Mouse (Mus musculus): ENCODE measurements at regions not wholly inside any gene's neighbourhood (a gene's known extent, or its start where the extent isn't known, plus 50 kb on each side); places are given as distances from the start of the nearest gene placed in this dataset.

DNA sequence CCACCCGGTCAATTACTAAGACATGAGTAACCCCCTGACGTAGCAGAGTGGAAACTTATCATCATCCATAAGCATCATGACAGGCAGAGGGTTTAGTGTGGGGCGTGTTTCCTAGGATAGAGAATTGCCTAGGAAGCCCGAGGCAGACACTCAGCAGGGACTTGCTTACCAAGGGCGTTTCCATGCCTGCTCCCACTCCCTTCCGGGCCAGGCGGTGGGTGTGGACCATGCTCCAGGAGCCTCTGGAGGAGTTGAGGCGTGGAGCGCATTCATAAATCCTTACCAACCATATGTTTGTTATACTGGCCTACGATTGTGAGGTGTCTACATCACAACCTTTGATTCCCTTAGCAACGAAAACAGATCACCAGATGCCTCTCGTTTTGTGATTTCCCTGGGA is 368.2 kb downstream of the Etnk1 start:
- no peak for DNase-seq (ENCODE audit: low spot score in 2 of 2)

DNA sequence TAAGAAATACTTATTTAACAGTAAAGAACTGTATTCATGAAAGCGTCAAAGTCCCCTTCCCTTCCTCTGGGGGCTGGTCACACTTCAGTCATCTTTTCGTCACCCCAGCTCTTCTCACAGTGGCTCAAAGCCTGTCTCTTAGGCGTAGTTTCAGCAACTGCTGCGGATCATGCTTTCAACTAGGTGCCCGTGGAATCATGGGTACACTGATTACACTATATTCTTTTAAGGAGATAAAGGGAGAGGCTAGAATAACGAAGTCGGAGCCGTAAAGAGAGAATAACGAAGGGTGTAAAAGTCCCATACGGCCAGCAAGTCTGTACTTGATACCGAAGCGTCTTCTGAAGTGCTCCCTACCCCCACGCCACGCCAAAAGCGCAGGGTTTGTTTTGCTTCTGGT is 368.7 kb downstream of the Etnk1 start:
- DNase-seq (ENCODE audit: low spot score in 2 of 2): no peak

DNA sequence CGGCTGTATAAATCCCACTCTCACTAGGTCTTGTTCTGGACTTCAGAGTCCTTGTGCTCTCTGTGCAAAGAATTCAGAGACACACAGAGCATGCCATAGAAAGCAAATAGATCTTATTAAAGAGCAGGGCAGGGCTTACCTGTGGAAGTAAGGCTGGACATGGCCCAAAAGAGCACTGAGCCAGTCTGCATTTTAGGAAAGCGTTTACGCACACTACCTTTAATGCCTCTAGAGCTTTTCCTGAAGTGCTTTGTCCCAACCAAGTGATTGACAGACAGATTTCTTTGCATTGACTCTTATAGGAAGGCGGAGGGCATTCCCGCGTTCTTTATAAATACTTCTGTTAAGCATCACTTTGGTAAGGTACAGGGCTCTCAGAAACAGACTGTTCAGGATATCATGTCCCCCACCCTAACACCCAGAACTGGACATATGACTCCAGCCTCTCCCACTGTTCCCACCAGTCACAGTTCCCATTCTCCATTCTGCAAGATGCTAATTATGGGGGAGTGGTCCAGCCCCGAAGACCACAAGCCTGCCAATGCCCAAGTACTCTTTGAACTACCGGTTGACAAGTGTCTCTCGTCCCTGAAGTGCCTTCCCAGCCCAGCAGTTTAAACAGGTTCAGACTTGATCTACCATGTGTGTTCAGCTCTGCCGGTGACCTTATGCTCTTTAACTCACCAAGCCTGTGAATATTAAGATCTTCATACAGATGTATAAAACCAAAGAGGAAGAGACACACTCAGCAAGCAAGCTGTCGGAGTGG is 369.7 kb downstream of the Etnk1 start:
- DNase-seq (ENCODE audit: low spot score in 2 of 2): no peak

DNA sequence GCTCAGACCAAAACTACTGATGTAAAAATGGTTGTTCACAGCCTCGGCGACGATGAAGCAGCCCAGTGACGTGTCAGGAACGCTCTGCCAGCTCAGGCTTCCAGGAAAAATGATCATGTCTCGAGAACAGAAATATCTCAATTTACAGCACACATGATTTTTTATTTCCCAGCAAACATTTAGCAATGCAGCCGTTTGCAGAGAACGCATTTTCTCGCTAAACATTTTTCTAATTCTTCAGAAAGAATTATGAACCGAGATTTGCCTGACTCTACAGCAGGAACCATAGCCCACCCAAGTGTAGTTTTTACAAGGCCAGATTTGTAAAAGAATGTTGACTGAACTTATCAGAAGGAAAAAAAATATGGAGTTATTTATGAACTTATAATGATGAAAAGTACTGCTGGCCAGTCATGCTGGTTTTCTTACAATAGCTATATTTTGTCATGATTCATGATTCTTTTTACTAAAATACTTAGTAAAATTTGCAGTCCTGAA is 380.4 kb downstream of the Etnk1 start:
- DNase-seq (ENCODE audit: low spot score in 2 of 2): no peak

DNA sequence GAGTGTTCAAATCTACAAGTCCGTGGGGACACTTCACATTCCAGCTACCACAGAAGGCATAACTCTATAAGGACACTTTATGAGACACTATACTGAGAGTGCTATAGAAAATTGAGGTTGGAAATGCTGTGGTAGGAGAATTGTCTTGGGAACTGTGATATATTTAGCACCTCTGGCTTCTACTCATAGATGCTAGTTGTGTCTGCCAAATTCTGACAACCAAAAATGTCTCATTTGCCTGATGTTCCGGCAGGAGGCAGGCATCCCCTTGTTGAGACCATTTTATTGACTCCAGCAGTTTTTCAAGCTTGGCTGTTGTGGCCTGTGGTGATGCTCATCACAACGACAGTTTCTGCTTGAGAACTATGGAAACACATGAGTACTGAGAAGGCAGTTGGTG is 387.9 kb downstream of the Etnk1 start:
- no peak for DNase-seq (ENCODE audit: low spot score in 2 of 2)

DNA sequence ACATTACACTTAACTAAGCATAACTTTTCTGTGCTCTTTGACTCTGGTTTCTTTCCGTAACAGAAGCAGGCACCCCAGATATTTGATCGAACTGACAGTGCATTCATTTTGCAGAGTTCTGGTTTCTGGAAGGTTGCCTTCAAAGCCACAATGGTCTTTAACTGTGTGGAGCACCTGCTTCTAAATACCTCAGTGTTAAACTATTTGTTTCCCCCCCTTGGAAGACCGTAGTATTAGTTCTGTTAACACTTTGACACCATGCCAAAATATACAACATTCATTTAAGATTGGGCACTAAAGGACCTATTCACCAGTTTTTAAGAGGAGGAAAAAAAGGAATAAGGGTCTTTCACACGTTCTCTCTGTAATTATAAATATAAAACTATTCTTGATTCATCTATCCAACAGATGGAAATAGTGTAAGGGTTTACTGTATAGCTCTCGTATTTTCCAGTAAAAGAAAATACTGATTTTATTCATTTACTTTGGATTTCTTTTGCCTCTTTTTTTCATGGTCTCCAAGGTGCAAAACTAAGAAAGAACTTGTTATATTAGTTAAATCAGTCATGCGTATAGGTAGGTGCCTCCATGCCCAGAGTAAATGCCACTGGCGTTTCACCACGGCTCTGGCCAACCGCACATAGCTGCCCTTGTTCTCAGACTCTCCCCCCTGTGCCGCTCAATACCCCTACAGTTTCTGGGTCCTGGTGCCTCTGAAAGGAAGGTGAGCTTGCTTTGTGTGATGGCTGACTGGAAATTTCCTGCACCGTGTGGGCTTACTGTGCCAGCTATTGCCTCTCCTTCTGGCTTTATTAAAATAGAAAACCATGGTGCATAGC is 391.2 kb downstream of the Etnk1 start:
- DNase-seq (ENCODE audit: low spot score in 2 of 2): no peak

DNA sequence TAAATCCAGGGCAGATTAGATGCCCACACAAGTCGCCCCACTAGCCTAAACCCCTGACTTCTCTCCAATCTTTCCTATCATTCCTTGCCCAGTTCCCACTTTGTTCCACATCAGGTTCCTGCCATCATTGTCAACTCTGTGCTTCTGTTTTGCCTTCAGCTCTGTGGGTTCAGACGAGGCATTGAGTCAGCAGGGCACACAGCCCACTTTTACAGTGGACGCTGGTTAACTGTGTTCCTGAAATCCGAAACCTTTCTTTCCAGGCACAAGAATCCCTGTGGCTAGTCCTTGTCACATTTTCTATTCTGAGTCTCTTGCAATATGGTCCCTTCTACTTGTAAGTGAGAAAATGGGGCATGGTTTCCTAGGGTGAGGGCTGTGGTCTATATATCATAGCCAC is 392.3 kb downstream of the Etnk1 start:
- no peak for DNase-seq (ENCODE audit: low spot score in 2 of 2)

DNA sequence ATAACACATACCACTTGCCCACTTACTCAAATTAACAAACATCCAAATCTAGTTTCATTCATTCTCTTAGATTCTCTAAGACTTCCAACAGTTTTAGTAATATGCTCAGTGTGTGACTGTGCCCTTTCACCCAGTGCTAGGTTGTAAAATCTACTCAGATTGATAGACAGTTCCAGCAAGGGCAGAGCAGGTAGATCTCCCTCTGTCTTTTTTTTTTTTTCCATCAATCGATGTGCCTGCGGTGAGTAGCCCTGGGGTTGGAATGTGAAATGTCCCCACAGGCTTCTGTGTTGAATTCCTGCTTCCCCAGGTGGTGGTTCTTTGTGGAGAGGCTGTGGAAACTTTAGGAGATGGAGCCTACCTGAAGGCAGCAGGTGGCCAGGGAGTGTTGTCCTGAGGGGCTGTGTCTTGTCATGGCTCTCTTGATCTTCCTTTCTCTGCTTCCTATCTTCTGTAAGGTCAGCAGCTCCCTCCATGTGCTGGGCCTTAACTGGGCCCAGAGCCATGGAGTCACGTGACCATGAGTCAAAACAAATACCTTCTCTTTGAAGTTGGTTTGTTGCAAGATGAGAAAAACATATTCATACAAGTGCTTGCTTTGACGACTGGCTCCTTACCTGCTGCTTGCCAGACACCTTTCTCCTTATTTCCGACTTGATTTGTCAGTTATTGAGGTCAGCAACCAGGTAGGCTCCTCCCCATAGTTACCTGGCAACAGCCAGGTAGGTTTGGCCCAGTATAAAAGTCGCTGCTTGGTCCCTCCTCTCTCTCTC is 394.5 kb downstream of the Etnk1 start:
- no peak for DNase-seq (ENCODE audit: low spot score in 2 of 2)

DNA sequence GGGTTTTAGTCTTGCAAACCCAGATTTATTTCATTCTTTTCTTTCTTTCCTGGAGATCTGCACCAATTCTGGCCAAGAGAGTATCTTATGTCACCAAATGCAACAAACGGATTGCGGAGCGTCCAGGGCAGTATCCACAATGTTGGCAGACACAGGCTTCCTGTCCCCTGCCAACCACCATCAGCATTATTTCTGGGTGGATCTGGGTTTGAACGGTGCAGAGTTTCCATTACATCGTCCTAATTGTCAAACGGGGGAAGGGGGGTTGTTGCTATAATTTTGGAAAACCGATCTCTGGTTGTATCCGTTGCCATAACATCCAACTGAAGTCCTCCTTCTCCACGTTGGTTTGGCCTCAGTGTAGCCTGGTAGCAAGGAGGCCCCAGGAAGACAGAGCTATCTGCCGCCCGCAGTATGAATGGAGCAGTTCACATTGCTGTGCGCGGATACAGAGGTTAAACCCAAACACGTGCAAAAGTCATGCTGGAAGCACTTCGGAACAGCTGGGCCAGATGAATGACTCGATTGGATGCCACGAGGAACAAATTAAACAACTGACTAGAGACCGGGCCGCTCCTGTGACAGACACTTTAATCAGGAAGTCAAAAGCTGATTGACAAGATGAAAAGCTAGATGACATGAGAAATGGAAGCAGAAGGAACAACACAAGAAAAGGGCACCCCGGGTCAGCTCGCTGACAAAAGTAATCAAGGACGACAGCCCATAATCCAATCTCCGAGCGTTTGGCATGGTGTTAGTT is 404.5 kb downstream of the Etnk1 start:
- no peak for DNase-seq (ENCODE audit: low spot score in 2 of 2)

DNA sequence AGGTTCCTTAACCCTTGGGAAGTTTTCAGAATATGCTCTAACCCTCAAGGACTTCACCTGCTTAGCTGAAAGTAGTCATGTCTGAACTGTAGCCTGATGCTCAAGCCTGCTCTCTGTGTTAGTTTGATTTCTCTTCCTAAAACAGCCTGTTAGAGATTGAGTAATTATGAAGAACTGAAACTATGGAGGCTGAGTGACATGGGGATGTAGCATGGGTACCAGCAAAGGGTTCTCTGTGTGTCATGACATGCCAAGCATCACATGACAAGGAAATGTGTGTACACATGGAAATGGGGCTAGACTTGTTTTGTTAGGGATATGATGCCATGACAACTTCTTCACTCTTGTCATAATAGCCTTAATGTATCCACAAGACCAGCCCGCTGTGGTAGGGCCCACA is 412.2 kb downstream of the Etnk1 start:
- DNase-seq (ENCODE audit: low spot score in 2 of 2): no peak

DNA sequence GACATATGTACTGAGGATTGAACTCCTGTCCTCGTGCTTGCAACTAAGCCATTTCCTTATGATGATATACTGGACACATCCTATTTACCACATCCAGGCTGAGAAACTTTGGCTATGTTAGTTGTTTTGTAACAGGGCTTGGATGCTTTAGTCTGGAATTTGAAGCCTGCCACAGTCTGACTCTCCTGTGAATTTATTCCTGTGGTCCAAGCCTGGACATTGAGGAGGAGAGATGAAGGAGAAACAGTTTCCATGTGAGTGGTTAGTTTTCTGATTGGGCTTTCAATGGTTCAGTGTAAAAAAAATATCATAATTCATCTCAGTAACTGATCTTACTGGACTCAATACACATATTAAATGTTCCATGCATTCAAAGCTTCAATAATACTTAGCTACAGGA is 422.6 kb downstream of the Etnk1 start:
- no peak for DNase-seq (ENCODE audit: low spot score in 2 of 2)

DNA sequence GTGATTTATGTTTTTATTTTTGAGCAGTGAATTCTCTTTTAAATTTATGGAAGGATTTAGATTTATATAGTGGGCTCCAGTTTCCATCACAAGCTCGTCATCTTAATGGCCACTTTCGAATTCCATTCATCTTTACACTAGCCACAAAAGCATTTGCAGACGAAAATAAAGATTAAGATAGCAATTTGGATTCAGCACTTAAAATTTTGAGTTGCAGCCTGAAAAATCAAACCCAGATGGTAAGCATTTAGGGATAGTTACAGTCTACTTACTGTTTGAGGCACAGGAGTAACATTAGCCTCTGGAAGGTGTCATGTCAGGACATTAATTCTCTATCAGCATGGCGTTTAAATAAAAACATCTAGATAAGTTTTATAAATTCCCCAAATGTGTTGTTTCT is 423.2 kb downstream of the Etnk1 start:
- DNase-seq (ENCODE audit: low spot score in 2 of 2): no peak

DNA sequence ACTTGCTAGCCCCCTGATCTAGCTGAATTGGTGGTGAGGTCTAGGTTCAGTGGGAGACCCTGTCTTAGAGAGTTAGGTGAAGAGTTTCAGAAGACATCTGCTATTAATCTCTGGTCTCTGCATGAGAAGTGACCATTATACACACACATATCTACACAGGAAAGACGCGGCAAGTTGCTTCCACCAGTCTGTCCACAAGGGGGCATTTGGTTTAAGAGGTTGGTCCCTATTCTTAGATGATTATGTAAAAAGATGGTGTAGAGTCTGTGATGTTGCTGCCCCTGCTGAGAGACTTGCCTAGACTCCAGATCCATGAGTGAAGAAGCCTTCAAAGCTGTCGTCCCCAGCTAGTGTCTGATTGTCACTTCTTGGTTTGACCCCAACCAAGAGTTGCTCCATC is 425.5 kb downstream of the Etnk1 start:
- no peak for DNase-seq (ENCODE audit: low spot score in 2 of 2)

DNA sequence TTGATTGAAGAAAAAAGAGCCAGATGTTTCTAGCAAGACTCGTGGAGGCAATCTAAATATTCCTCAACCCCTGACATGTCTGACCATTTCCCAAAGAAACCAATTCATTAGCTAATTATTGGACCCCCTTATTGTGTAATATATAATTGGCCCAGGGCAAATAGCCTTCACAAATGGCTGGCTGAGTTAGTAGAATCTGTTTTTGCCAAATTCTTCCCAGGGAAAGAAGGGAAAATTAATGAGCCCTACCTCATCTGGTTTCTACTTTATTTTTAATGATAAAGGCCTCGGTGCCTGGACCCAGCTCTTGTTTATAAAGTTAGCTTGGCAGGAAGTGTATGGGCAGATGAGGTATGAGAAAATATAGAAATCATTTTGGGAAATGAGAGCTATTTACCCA is 428.5 kb downstream of the Etnk1 start:
- DNase-seq (ENCODE audit: low spot score in 2 of 2): no peak

DNA sequence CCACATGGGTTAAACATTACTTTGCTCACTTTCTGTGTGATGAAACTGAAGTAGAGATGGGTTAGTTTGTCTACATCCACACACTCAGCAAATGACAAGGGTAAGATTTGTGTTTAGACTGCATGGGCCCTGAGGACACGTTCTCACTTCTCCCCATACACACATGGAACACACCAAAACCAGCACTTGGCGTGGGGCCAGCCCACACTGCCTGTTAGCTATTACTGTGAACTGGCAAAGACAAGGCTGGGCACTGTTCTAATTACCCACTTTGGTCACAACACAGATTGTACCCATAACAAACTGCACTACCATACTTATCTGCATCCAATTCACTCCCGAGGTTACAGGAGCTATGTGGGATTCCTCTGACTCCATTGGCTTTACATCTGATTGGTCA is 430.4 kb downstream of the Etnk1 start:
- DNase-seq (ENCODE audit: low spot score in 2 of 2): no peak

DNA sequence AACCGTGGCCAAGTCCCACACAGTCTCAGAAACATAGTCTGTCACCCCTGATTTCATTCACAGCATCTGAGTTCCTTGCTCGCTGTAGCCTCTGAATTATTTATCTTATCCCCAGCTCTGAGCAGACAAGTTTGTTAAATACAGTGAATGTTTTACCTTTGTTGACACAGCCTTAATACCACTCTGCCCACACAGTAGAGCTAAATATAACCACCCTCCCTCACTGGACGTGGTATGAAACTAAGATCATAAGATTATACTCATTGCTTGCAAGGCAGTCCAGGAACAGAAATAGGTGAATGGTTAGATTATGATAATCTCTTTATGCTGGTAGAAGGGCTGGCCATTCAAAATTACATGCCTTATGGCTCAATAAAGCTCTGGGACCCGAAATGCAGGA is 431.9 kb downstream of the Etnk1 start:
- DNase-seq (ENCODE audit: low spot score in 2 of 2): no peak

DNA sequence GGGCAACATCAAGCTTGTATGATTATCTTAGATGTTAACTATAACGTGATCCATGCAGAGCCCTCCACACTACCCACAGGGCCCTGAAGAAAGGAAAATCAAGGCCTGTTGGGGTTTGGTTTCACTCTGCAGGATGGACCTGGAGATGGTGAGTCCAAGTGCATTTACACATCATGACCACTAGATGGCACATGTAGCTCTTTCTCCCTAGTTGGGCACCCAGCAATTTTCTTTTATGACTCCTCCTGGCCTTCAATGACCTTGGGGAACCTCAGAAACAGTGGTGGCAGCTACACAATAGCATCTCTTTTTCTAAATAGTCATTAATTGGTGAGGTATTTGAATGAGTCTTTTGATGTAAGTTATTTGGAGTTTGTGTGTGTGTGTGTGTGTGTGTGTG is 442.1 kb downstream of the Etnk1 start:
- DNase-seq (ENCODE audit: low spot score in 2 of 2): peak in 1 of 2 experiments; percentile 9

DNA sequence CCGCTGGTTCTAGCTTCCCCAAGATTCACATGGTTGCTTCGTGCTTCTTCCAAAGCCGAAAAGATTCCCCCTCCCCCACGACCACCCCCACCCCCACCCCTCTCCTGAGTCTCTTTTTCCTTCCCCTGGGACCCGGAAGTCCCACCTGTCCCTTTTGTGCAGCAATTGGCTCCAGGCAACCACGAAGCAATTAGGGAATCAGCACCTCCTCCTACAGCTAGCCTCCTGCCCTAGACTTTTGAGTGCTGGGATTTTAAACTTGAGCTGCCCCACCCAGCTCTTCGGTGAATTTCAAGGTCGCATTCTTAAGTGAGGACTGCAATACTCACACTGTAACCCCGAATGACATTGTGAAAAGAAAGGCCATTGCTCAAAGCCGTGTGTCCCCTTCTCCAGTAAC is 445.9 kb downstream of the Etnk1 start:
- DNase-seq (ENCODE audit: low spot score in 2 of 2): no peak

DNA sequence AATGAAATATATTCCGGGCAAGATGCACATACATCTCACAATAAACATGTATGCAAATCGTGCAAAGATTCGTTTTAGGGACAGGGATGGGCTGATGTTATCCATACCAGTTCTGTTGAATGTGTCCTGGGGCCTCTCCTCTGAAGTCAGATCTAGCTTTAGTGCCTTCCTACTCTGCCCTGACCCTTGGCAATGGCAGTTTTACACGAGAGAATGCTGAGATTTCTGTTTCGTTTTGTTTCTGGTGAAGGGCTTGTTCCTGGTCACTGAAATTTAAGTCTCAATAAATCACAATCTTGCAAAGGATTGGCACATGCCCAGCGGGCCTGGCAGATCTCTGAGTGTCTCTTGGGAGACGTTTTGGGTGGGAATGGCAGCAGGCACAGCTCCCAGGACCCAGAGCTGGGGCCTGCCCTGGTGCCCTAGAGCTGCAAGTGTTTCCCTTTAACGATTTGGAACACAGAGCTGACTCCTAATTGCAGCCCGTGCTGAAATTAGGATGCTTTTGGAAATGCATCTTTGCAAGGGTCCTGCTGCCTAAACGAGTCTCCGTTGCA is 447.5 kb downstream of the Etnk1 start:
- DNase-seq (ENCODE audit: low spot score in 2 of 2): peak in 1 of 2 experiments; percentile 33

DNA sequence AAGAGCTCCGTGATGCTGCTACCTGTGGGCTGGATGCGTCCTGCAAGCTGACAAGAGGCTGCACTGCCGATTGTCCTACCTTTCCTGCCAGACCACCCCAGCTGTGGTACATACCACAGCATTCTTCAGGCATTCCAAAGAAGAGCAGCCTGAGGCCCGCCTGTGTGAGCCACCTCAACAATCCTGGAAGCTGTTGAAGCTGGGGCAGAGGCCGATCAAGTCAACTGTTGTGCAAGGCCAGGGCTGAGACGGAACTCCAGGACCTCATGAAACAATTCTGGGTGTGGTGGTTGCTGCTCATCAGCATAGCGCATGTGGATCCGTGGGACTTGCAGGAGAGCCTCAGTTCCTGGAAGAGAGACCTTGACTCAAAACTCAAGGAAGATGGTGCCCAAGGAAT is 448.3 kb downstream of the Etnk1 start:
- no peak for DNase-seq (ENCODE audit: low spot score in 2 of 2)

DNA sequence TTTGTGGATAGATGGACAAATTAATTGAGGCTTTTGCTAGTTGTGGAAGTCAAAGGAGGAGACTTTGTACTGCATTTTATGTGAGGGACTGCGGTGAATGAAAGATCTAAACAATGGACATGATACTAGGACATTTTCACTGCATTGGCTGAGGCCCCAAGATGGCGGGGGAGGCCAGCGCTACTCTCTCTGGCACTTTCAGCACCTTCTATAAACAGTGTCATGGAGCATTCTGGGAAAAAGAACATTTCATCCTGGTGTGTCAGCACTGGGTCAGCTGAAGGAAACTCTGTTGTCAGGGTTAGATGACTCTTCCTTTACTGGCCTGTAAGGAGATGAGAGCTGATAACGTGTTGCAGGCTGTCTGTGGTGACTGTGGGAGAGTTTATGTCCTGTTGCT is 449.4 kb downstream of the Etnk1 start:
- no peak for DNase-seq (ENCODE audit: low spot score in 2 of 2)

Measured in adrenal gland, adult 18-20 months (tissue).